ENCODE assay signal across 8 mouse cellular contexts in the genomic region with DNA sequence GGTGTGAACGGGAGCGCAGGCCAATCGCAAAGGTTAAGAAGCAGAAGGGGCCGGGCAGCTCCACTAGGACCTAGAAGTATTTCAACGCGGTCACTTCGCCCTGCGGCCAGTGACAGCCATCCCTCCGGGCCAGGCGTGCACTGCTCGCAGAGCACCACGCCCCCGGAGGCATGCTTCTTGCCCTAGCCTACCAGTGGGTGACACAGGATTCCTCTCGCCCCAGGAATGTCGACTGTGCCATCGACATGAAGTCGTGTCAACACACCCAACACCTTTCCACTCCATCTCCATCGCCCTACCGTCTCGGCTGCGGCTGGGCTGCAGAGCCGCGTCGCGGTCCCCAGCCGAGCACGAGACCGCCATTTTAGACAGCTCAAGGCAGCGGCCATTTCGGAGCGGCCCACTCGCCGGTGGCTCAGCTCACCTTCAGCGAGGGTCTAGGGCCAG. TPM values are rescaled to one million over a fixed set of nuclear protein-coding genes. Genes with fewer than 3 reads are reported as not detected.
DNase-seq lines count a peak whose midpoint lies in the region; ATAC-seq and TF ChIP-seq lines count a peak whose summit lies in the region.

No protein-coding gene starts in this region.

- no peak; the same call in 1 of the 2 replicates for TF ChIP-seq EP300 in lung, postnatal 0 days (IDR thresholded peaks at IDR 0.05)

- ATAC-seq in cerebellum, adult (ENCODE audit: insufficient number of reproducible peaks, low FRiP score, low TSS enrichment) = peak; percentile 57
- peak; percentile 63 for ATAC-seq in activated CD4-positive, CD25-positive, alpha-beta regulatory T cell, adult 4 months
- ATAC-seq in embryonic facial prominence, embryonic 11.5 days (replicated peaks; ENCODE audit: insufficient number of reproducible peaks, low FRiP score, low TSS enrichment, low read depth) = peak; percentile 90
- peak; percentile 78 for ATAC-seq in heart, embryonic 13.5 days (ENCODE audit: extremely low read depth, insufficient number of reproducible peaks, low FRiP score, low TSS enrichment)
- ATAC-seq in lung, postnatal 0 days = peak; percentile 84

- H3K36me3 ChIP-seq in embryonic facial prominence, embryonic 11.5 days (replicated peaks; ENCODE audit: control insufficient read depth, insufficient read depth, low read depth, low read length) = no peaks in the 10 kb centered on the region; the same call in 1 of the 2 replicates
- H3K36me3 ChIP-seq in heart, embryonic 13.5 days = peaks cover 19% of the 10 kb centered on the region
- H3K36me3 ChIP-seq in lung, postnatal 0 days (ENCODE audit: insufficient read depth, low read length) = no peaks in the 10 kb centered on the region

- TF ChIP-seq CTCF in lung, postnatal 0 days (IDR thresholded peaks at IDR 0.05) = peak; percentile 17; the same call in 1 of the 2 replicates

- no peaks in the 10 kb centered on the region for H3K9me3 ChIP-seq in embryonic facial prominence, embryonic 11.5 days (replicated peaks; ENCODE audit: control insufficient read depth, low read length)
- no peaks in the 10 kb centered on the region for H3K9me3 ChIP-seq in heart, embryonic 13.5 days
- H3K9me3 ChIP-seq in lung, postnatal 0 days (ENCODE audit: low read length) = no peaks in the 10 kb centered on the region

- H3K27me3 ChIP-seq in embryonic facial prominence, embryonic 11.5 days (ENCODE audit: control insufficient read depth, insufficient read depth, low read length) = no peaks in the 10 kb centered on the region
- H3K27me3 ChIP-seq in heart, embryonic 13.5 days (replicated peaks) = no peaks in the 10 kb centered on the region
- no peaks in the 10 kb centered on the region for H3K27me3 ChIP-seq in lung, postnatal 0 days (replicated peaks; ENCODE audit: insufficient read depth, low read length)

- no peak for DNase-seq in cerebellum, adult 8-10 months
- DNase-seq in embryonic facial prominence, embryonic 11.5 days (ENCODE audit: low spot score) = peak; percentile 79
- DNase-seq in kidney, postnatal 10 days = peak; percentile 83
- DNase-seq in lung, postnatal 0 days (ENCODE audit: low spot score) = peak; percentile 88
- peak; percentile 70 for DNase-seq in skeletal muscle tissue, adult 2 months (ENCODE audit: low read depth, low spot score)

- peak overlapping the region; percentile 67 for H3K4me2 ChIP-seq in embryonic facial prominence, embryonic 11.5 days (ENCODE audit: low read depth, low read length)
- peak overlapping the region; percentile 80 for H3K4me2 ChIP-seq in heart, embryonic 13.5 days
- peak overlapping the region; percentile 72 for H3K4me2 ChIP-seq in lung, postnatal 0 days (replicated peaks; ENCODE audit: low read depth, low read length)

- peak overlapping the region; percentile 98 for H3K27ac ChIP-seq in embryonic facial prominence, embryonic 11.5 days (replicated peaks; ENCODE audit: low read depth, low read length)
- peak overlapping the region; percentile 99 for H3K27ac ChIP-seq in heart, embryonic 13.5 days (replicated peaks)
- H3K27ac ChIP-seq in lung, postnatal 0 days (ENCODE audit: low read length) = peak overlapping the region; percentile 93

- no peaks in the 10 kb centered on the region for H3K4me1 ChIP-seq in embryonic facial prominence, embryonic 11.5 days (ENCODE audit: control insufficient read depth, insufficient read depth, low read length)
- H3K4me1 ChIP-seq in heart, embryonic 13.5 days = peaks cover 17% of the 10 kb centered on the region
- H3K4me1 ChIP-seq in lung, postnatal 0 days (ENCODE audit: insufficient read depth, low read depth, low read length) = no peaks in the 10 kb centered on the region

- H3K9ac ChIP-seq in embryonic facial prominence, embryonic 11.5 days (replicated peaks; ENCODE audit: low read length) = peak overlapping the region; percentile 95
- H3K9ac ChIP-seq in heart, embryonic 13.5 days = peak overlapping the region; percentile 94
- peak overlapping the region; percentile 65 for H3K9ac ChIP-seq in lung, postnatal 0 days (replicated peaks; ENCODE audit: low read depth)

- H3K4me3 ChIP-seq in embryonic facial prominence, embryonic 11.5 days (ENCODE audit: low read depth, low read length) = peak overlapping the region; percentile 64
- H3K4me3 ChIP-seq in heart, embryonic 13.5 days = peak overlapping the region; percentile 77
- peak overlapping the region; percentile 72 for H3K4me3 ChIP-seq in lung, postnatal 0 days (ENCODE audit: low read depth, low read length)

- 2% methylated on average over 34 of the region's 34 CpGs for WGBS in embryonic facial prominence, embryonic 11.5 days
- WGBS in heart, embryonic 13.5 days = under 1% methylated on average over 34 of the region's 34 CpGs
- WGBS in lung, postnatal 0 days = under 1% methylated on average over 34 of the region's 34 CpGs

RNA-seq across cellular contexts. Expression of gene Eif4g2, which starts 39.3 kb away (rescaled TPM):
- polyA plus RNA-seq in activated CD4-positive, CD25-positive, alpha-beta regulatory T cell, adult 4 months (2017; shearing (Covaris generic)) = 100 to 1,000 TPM; 799 to 823 TPM
- polyA plus RNA-seq in embryonic facial prominence, embryonic 11.5 days (2014; fragmentation: Nextera tagmentation; extraction: Ambion mirVana) = 1,788 and 1,988 TPM in 2 replicates
- polyA plus RNA-seq in heart, embryonic 13.5 days (2015; fragmentation: Nextera tagmentation; extraction: Ambion mirVana) = 583 and 585 TPM in 2 replicates
- polyA plus RNA-seq in lung, postnatal 0 days (2015; fragmentation: Nextera tagmentation; extraction: Ambion mirVana) = 325 and 363 TPM in 2 replicates
